Mouse (Mus musculus) spleen, adult 2 months (tissue): ENCODE measurements around the gene Atp5j2.

ENCODE experiments used
- CTCF ChIP-seq: fragments of 200-500 bp; IDR thresholded peaks from 2 replicates; pipeline ENCODE4 v1.5.1; 2011; ENCODE audit warnings: mild to moderate bottlenecking, inconsistent platforms; ENCODE audit not compliant: insufficient read depth, insufficient read length, insufficient replicate concordance; ENCODE audit errors: extremely low read depth
- POLR2A ChIP-seq: fragments of 200-500 bp; IDR thresholded peaks from 2 replicates; pipeline ENCODE4 v1.6.1; 2011; ENCODE audit warnings: low read depth, low read length, inconsistent platforms

DNA sequence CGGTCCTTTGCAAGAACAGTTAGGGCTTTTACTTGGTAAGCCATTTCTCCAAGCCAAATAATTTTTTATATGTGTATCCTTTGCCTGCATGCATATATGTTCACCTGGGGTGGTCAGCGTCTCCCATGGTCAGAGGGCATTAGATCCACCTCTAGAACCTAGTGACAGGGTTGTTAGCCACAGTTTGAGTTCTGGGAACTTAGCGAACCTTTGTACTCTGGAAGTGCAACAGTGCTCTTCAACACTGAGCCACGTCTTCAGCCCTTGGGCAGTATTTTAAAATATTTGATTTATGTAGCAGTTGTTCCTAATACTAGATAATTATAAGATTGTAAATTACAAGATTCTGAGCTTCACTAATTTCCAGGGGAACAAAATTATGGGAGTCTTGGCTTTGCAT is 38.8 kb upstream of the Atp5j2 start:
- TF ChIP-seq POLR2A = no peak
- no peak for TF ChIP-seq CTCF
